Mouse (Mus musculus) urinary bladder, postnatal 14 days (tissue): Measurements from ENCODE around the gene Stx3.

Source experiments
- DNase-seq: peaks from one replicate; pipeline ENCODE4 v3.0.0; 2021; ENCODE audit warnings: low spot score

Stx3 gene

GRCm38 (mm10) chr19:11807822-11808221, 11.4 kb downstream of the Stx3 start:
- no peak for DNase-seq

DNA sequence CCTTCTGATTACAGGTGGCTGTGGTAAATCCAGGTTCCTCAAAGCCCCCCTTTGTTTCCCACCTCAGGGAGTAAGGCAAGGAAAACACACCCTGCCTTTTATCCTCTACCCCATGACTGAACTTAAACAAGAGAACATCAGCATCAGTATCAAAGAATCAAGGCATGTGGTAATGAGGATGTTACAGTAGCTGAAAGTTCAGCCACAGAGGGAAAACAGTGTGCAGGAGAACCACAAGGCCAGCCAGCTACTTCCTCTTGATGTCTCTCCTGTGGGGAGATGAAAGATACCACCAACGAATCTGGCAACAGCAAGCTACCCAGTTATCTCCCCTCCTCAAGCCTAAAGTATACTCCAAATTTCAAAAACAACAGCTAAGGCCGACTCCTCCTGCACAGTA, 12.0 kb downstream of the Stx3 start:
- no peak for DNase-seq

DNA sequence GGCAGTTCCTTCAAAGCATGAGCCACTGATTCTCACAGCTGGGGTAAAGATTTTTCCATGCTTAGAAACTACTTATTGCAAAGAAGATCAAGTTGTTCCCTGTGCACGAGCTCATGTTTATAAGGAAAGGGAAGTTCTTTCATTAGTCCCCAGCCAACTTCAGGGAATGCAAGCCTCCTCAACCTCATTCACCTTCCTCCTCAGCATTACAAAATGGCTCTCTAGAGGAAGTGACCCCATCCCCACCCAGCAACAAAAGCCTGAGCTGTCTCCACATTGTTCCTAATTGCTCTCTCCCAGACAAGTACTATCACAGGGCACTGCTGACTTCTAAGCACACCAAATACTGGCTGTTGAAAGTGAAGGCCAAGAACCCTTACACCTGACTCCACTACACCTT, 14.8 kb downstream of the Stx3 start:
- DNase-seq, result no peak

GRCm38 (mm10) chr19:11800531-11801315, 18.5 kb downstream of the Stx3 start:
- no peak for DNase-seq

- no peak for DNase-seq
Measured at GRCm38 (mm10) chr19:11794447-11794846, 24.8 kb downstream of the Stx3 start.

- no peak for DNase-seq
Measured at GRCm38 (mm10) chr19:11793741-11794359, 25.4 kb downstream of the Stx3 start.

- DNase-seq, result no peak
Measured at GRCm38 (mm10) chr19:11791825-11792224, 27.4 kb downstream of the Stx3 start.

DNA sequence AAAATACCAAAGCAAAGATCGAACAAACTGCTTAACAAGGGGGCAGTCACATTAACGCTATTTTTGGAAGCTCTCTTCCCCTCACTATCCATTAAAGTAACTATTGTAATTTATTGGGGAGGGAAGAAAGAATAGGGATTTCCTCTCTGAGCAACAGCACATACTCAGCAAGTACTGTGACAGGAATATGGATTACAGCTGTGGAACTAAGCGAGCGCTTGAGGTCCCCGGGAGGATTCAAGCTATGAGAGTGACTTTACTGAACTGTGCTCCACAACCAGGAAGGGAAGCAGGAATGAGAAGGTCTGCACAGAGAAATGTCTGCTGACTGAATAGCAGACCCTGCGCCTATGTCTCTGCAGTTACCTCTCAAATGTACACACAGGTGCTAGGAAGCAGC, 30.3 kb downstream of the Stx3 start:
- DNase-seq, result no peak

- DNase-seq, result no peak
Measured at GRCm38 (mm10) chr19:11787826-11788225, 31.4 kb downstream of the Stx3 start.

DNA sequence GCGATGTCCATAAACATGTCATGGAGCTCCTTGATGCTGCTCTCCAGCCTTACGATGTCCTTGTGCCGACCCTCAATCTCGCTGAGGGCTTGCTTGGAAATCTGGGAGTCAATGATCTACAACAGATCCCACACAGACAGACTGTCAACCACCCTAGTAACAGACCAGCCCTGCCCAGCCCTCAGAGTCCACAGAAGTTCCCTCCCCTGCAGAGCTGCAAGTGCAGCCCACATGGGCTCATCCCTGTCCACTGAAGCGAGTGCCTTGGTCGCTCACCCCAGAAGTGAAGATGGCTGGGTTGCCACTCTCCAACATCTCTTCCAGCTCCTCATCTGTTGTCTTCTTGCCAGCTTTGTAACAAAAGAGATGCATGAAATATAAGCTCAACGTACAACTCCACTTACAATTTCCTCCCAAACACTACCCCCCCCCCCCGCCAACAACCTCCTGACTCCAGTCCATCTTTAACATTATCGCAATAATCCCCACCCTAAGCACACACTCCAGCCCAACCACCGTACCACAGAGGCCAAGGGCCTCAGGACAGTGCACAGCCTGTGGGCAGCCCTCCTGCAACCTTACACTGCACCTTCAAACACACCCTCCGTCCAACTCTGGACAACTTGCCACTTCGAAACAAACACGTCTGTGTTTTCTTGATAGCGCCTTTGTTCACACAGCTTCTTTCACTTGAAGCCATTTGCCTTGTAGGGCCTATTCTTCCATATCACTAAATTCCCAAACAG, 33.6 kb downstream of the Stx3 start:
- DNase-seq, result no peak

DNA sequence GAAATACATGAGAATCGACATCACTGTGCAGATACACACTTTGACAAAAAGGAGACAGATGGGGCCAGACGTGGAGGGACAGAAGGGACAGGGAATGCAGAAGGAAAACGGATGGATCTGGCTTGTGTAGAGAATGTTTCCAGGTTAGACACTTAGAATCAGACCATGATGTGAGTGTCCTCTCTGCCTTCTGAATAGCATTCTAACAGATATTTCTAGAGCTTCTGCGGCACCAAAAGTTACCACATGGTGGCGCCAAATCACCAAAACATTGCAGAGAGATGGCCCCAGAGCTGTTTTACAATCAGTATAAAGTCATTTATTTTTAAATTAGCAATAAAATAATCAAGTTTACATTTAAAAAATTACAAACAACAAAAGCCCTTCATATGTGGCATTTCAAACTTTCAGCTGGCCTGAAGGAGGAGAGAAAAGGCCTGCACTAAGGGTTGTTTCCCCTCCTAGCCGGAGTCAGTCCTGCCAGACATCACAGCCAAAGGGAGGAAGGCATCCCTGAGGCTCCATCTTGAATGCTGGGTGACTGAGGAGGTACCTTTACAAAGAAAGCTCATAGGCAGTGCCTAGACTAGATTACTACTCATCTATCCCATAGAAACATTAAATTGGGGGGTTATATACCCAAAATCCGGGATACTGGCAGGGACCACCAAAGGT, 41.9 kb downstream of the Stx3 start:
- DNase-seq, result peak; percentile 63

GRCm38 (mm10) chr19:11770205-11770892, 48.9 kb downstream of the Stx3 start, which contains the start of gene Mrpl16:
TSS of gene Mrpl16 (plus strand) at chr19:11770391.
- DNase-seq, result peak; percentile 88

DNA sequence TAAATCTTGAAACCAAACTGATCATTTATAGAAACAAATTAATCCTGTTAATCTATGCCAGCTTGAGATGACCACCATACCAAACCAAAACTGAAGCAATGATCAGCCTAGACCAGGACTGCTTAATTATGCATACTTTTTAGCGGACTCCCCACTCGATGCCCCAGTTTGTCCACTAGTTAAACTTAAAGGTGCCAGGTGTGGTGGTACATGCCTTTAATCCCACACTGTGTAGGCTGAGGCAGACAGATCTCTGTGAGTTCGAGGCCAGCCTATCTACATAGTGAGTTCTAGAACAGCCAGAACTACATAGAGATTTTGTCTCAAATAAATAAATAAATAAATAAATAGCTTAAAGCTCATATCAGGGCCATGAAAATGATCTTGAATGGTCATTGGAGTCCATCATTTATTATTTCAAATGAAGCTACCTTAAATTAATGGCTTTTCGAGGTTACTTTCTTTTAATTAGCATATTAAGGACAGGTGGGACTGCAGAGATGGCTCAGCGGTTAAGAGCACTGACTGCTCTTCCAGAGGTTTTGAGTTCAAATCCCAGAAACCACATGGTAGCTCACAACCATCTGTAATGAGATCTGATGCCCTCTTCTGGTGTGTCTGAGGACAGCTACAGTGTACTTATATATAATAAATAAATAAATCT, 49.8 kb downstream of the Stx3 start:
- DNase-seq, result no peak

DNA sequence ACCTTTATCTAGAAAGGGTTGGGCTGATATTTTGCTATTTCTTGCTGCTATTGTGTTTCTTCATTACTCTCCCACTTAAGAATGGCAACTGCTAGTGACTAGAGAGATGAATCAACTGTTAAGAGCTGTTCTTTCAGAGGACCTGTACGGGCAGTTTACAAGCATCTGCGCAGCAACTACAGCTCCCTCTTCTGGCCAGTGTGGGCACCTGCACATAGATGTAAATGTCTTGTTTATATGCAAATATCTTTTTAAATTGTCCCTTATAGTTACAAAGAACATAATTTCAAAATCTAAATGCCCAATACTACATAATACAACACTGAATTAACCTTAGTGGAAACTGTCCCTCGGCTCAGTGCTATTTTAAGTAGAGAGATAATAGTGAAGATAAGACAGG, 51.0 kb downstream of the Stx3 start:
- DNase-seq, result peak; percentile 21

- no peak for DNase-seq
Measured at GRCm38 (mm10) chr19:11766413-11766812, 52.8 kb downstream of the Stx3 start.

DNA sequence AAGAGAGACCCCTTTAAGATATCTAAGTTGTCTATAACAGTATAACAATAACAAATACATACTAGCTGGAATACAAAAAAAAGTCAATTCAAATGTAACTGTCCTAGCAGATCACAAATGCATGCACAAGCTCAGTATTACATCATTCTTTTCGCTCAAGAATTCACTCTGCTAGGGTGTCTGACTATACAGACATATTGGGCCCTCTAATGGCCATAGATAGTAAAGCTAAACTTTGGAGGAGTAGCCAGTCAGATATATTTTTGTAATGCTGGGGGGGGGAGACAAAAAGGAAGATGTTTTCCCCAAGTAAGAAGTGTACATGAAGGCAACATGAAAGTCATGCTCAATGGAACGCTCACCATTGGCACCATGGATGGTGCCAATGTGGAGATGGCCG, 54.1 kb downstream of the Stx3 start:
- DNase-seq, result no peak

GRCm38 (mm10) chr19:11747298-11747697, 71.9 kb downstream of the Stx3 start, which contains the start of gene Gif:
TSS of gene Gif (plus strand) at chr19:11747554.
- no peak for DNase-seq

DNA sequence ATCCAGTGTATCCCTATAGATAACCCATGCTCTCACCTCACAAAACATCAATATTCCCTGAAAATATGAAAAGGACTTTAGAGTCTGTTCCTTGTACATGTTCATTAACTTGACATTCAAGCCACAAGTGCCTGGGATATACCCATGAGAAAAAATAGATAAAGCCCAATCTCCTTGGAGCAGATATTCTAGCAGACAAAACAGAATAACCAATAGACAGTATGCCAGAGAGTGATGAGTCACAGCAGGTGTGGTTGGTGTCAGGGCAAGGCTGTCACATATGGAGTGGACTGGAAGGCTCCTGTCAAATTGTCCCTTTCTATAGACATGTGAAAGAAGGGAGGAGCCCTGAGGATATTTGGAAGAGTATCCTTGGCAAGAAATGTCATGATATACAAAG, 73.5 kb downstream of the Stx3 start:
- no peak for DNase-seq

- no peak for DNase-seq
Measured at GRCm38 (mm10) chr19:11736455-11736854, 82.7 kb downstream of the Stx3 start.

DNA sequence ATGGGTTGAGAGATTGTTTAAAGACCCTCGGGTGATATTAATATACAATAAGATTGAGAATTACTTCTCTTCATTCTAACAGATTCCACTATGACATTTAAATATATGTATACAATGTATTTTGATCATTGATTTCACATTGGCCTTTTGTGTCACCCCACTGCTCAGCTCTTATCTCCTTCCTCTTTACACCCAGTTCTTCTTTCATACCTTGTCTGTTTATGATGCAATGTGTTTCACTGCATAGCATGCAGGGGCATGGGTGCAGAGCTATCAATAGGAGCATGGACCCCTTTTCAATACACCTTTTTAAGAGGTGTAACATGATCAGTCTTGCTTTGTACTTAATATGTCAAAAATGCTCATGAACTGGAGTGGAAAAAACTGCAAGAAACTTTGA, 88.9 kb downstream of the Stx3 start:
- no peak for DNase-seq

GRCm38 (mm10) chr19:11727304-11727703, 91.9 kb downstream of the Stx3 start:
- no peak for DNase-seq
